Mouse (Mus musculus) CD4-positive, CD25-positive, alpha-beta regulatory T cell, adult 2 months (primary cell): ENCODE results near the gene Chrnb2.
A peak's percentile ranks its signal among the peaks of the same experiment; 100 is the strongest.
"Not testable (repeated sequence)": the region's sequence is repeated elsewhere in the genome, so short reads cannot be mapped to it uniquely, and the experiment has no call there.

Experiments used
- DNase-seq: peaks from one replicate; pipeline ENCODE4 v3.0.0-alpha.2; 2012; ENCODE audit warnings: low read depth, low spot score

Chrnb2 gene

GRCm38 (mm10) chr3:89764119-89764724 is at the start of gene Chrnb2:
Gene Chrnb2, minus strand, starts transcription at chr3:89764632.
- peak; percentile 88 for DNase-seq

- DNase-seq: no peak
These were observed 49.6 kb upstream of the Chrnb2 start for GRCm38 (mm10) chr3:89814051-89814450.

- no peak for DNase-seq
These were observed 47.7 kb upstream of the Chrnb2 start for GRCm38 (mm10) chr3:89812166-89812565.

GRCm38 (mm10) chr3:89810841-89811240 is 46.4 kb upstream of the Chrnb2 start:
- DNase-seq: peak; percentile 60

GRCm38 (mm10) chr3:89808638-89809037 is 44.2 kb upstream of the Chrnb2 start:
- no peak for DNase-seq

GRCm38 (mm10) chr3:89807881-89808280 is 43.4 kb upstream of the Chrnb2 start:
- no peak for DNase-seq

GRCm38 (mm10) chr3:89807171-89807570 is 42.7 kb upstream of the Chrnb2 start:
- DNase-seq: no peak

GRCm38 (mm10) chr3:89806751-89807150 is 42.3 kb upstream of the Chrnb2 start:
- peak; percentile 63 for DNase-seq

- DNase-seq: no peak
These were observed 40.7 kb upstream of the Chrnb2 start for GRCm38 (mm10) chr3:89805179-89805578.

GRCm38 (mm10) chr3:89802876-89803275 is 38.4 kb upstream of the Chrnb2 start:
- DNase-seq: no peak

- DNase-seq: peak; percentile 87
These were observed 37.0 kb upstream of the Chrnb2 start for GRCm38 (mm10) chr3:89801507-89801847.

GRCm38 (mm10) chr3:89800774-89801506 is 36.5 kb upstream of the Chrnb2 start:
- DNase-seq: peak; percentile 35

GRCm38 (mm10) chr3:89800078-89800477 is 35.6 kb upstream of the Chrnb2 start:
- DNase-seq: not testable (repeated sequence)

- no peak for DNase-seq
These were observed 35.0 kb upstream of the Chrnb2 start for GRCm38 (mm10) chr3:89799476-89799875.

- DNase-seq: no peak
These were observed 34.1 kb upstream of the Chrnb2 start for GRCm38 (mm10) chr3:89798518-89798917.

- DNase-seq: no peak
These were observed 31.9 kb upstream of the Chrnb2 start for GRCm38 (mm10) chr3:89796358-89796757.

- DNase-seq: no peak
These were observed 31.3 kb upstream of the Chrnb2 start for GRCm38 (mm10) chr3:89795746-89796145.

GRCm38 (mm10) chr3:89794616-89795015 is 30.2 kb upstream of the Chrnb2 start:
- DNase-seq: no peak

GRCm38 (mm10) chr3:89788680-89789352 is 24.4 kb upstream of the Chrnb2 start:
- no peak for DNase-seq

- DNase-seq: no peak
These were observed 21.8 kb upstream of the Chrnb2 start for GRCm38 (mm10) chr3:89786275-89786674.

GRCm38 (mm10) chr3:89784991-89785753 is 20.7 kb upstream of the Chrnb2 start:
- DNase-seq: peak; percentile 71

GRCm38 (mm10) chr3:89781640-89782039 is 17.2 kb upstream of the Chrnb2 start:
- no peak for DNase-seq
